Mouse (Mus musculus) ovary, adult 18-20 months (tissue): ENCODE measurements around the gene Clmp.
A peak's percentile ranks its signal among the peaks of the same experiment; 100 is the strongest.
"Not testable (repeated sequence)": the region's sequence is repeated elsewhere in the genome, so short reads cannot be mapped to it uniquely, and the experiment has no call there.

Experiments
- DNase-seq: peaks from one replicate; pipeline ENCODE4 v3.0.0; 2022; ENCODE audit warnings: low spot score, mixed read lengths

The Clmp gene

GRCm38 (mm10) chr9:40801614-40802532 is 116.1 kb downstream of the Clmp start:
- DNase-seq, result not testable (repeated sequence)

- not testable (repeated sequence) for DNase-seq
Measured at GRCm38 (mm10) chr9:40802533-40802875, 116.7 kb downstream of the Clmp start.

DNA sequence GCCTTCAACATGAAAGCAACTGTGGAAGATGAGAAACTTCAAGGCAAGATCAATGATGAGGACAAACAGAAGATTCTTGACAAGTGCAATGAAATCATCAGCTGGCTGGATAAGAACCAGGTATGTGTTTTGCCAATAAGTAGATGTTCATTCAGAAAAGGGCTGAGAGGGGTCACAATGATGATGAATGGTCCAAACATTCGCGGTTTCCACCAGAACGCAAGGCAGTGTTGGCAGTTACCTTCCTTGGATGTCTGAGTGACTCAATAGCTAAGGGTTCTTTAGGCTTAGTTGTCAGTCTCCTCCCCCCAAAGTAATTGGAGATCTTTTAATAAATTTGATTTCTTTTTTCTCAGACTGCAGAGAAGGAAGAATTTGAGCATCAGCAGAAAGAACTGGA is 118.8 kb downstream of the Clmp start:
- DNase-seq, result not testable (repeated sequence)

- no peak for DNase-seq
Measured at GRCm38 (mm10) chr9:40805263-40805662, 119.5 kb downstream of the Clmp start.

- peak; percentile 37 for DNase-seq
Measured at GRCm38 (mm10) chr9:40806440-40807288, 120.9 kb downstream of the Clmp start.

DNA sequence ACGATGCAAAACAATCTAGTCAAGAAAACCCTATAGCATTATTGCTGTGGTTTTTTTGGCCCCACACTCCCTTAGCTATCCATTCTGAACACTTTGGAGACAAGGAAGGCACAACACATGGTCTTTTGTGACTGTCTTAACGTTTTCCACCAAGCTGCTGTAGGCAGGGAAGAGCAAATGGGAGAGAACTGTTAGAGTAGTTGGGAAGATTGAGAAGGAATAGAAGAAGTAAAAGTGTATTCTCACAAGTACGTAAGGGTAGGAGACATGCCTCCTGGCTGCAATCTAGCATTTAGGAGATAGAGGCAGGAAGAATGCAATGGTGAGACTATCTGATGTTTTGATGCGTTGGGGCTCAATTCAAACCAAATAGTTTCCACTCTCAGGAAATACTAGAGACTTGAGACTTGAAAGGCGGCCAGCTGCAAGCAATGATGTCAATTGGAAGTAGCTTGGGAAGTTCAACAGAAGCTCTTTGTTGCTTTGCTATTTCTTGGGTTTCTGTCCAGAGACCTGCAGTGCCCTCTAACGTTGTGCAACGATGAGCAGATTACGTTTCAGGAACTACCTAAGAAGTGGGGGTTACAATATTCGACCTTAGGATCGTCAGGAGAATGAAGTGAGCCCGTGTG is 121.6 kb downstream of the Clmp start:
- DNase-seq, result no peak

GRCm38 (mm10) chr9:40808061-40808906 is 122.5 kb downstream of the Clmp start:
- no peak for DNase-seq

- DNase-seq, result no peak
Measured at GRCm38 (mm10) chr9:40808907-40809280, 123.1 kb downstream of the Clmp start.

- DNase-seq, result no peak
Measured at GRCm38 (mm10) chr9:40811860-40812259, 126.1 kb downstream of the Clmp start.

DNA sequence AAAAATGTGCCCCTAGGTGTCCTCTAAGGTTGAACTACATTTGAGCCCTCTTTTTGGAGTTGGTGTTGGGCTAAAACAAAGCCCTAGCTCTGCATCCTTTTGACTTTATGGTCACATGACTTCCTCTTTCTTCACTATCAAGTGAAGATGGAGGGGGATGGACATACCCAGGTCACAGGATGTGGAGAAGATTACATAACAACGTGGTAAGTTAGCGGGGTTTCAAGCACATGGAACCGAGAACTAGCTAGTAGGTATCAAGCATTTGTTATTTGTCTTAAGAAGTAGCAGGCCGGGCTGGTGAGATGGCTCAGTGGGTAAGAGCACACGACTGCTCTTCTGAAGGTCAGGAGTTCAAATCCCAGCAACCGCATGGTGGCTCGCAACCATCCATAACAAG is 128.3 kb downstream of the Clmp start:
- no peak for DNase-seq

DNA sequence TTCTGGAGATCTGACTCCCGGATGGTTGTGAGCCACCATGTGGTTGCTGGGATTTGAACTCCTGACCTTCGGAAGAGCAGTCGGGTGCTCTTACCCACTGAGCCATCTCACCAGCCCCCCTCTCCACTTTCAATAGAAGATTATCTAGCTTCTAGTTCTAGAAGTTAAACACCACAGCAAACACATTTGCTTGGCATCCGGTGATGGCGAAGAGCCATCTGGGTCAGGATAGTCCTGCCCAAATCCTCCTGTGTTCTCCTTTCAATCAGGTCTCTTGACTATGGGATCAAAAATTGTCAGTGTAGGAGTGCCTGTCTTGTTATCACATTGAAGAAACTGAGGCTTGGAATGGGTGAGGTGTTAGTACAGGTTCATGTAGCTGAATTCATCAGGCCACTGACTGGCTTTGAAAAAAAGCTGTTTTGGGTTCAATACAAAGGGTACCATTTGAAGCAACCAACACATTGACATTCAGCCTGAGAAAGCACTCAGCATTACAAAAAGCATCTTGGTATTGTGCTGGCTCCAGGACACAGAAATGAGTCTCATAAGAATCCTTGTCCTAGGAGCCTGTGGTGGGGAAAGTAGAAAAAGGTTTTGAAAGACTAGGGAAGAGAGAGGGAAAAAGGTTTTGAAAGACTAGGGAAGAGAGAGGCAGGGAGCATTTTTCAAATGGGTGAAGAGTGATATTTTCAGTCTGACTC is 131.7 kb downstream of the Clmp start:
- DNase-seq, result no peak

DNA sequence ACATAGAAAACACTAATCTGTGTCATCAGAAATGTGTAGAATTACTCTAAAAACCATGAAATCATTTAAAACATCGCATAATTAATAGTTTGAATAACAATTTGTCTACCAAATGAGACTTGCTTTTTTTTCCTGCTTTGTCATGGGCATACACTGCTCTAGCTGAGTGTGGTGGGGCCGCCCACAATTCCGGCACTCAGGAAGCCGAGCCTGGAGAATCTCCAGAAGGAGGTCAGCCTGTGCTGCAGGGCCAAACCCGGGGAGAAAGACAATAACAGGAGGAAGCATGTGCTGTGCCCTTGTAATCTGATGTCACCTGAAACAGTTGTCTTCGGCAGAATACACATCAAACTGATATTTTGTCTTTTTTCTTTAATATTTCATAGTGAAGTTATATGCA is 139.8 kb downstream of the Clmp start:
- no peak for DNase-seq

DNA sequence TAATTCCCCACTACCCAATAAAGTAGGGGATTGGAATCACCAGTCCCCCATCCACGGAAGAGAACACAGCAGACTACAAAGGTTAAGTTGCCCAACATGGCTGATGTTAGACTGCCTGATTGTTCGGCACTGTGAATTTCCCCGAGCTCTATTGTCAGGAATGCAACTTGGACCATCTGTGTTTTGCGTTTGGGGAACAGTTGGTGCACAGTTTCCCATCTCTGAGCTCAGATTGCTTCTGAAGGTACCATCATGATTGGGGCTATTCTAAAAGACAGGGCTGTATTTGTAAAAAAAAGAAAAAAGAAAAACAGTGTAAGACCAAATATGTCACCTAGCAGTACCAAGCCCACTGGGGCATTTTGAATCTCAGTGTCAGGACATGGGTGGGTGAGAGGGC is 141.6 kb downstream of the Clmp start:
- no peak for DNase-seq

DNA sequence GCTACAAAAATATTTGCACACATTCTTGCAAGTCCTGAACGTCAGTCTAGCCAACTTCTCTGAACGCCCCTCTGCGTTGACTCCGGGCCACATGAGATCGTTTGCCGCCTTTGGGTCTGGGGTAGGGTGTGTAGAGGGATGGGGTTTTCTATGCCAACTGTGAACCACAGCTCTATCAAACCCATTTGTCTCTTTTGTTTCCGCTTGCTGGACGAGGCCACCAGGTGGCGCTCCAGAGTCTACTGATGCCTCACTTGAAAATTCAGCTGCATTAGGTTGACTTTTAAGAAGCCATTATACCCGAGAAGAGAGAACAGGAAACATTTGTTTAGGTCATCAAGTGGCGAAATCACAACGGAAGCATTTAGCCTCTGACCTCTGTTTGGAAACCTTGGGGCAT is 148.8 kb downstream of the Clmp start:
- DNase-seq, result peak; percentile 9
